Mouse (Mus musculus) induced T-regulatory cell, adult 2 months (primary cell): ENCODE measurements around the gene Ier3.
A peak's percentile ranks its signal among the peaks of the same experiment; 100 is the strongest.

Experiments used
- DNase-seq: peaks from one replicate; pipeline ENCODE4 v3.0.0-alpha.2; 2012; ENCODE audit warnings: low read depth

Ier3 gene

DNA sequence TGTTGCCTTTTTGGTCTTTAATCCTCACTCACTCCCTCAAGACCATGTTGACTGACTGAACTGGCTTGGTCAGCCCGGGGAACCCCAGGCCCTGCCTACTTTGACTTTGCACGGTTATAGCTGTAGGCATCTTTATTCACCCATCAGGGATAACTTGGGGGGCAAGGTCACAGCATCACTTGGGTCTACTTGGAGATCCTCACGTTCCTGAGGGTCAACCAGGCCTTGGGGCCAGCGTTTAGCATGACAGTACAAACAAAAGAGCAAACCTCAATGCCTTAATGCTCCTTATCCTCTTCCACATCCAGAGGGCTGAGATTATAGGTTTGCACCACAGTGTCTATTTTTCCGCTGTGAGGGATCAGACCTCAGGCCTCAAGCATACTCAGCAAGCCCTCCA, 9.2 kb upstream of the Ier3 start:
- no peak for DNase-seq

DNA sequence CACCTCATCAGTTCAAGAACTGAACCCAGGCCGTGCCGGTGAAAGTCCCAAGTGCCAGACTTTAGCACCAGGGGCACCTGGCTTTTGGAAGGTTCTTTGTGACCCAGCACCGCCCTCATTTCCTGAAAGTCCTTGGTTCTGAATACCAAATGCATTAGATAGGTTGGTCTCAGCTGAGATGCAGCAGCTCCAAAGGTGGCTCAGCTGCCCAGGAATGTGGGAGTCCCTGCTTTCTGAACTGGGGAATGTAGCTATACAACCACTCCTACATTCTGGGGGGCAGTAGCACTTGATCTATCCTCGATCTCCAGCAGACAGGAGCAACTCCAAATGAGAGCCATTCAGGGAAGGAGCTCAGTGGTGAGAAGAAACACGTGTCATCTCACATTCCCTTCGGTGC, 8.7 kb upstream of the Ier3 start:
- DNase-seq, result no peak

DNA sequence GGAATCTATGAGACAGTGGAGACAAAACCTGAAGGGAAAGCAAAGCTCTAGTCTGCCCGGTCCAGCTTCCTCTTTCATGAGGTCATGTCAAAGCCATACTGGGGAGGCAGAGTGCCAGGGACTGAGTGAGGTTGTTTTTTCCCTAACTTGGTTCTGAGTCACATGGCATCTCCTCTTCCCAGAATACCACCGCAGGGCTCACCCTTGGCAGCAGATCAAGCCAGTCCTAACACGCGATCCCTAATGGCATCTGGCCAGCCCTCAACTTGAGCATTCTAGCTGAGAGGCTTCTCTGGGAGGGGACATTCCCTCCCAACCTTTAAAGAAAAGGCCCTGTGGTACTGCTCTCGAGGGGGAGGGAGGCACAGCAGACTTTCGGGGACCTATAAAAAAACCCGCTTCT, 8.2 kb upstream of the Ier3 start:
- no peak for DNase-seq

DNA sequence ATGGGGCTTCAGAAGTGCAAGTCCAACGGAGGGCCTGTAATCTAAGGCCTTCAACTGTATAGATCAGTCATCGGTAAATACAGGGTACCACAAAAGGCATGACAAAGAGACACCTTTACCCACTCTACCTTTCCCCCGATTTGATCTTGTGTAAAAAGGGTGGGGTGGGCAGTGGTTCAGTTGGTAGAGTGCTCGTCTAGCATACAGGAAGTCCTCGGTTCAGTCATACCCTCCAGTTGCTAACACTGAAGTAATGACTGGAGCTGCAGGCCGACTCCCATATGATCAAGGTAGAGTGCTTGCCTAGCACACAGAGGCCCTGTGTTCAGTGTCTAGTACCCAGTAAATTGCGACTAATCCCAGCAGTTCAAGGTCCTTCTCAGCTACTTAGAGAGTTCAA, 7.8 kb upstream of the Ier3 start:
- peak; percentile 57 for DNase-seq

DNA sequence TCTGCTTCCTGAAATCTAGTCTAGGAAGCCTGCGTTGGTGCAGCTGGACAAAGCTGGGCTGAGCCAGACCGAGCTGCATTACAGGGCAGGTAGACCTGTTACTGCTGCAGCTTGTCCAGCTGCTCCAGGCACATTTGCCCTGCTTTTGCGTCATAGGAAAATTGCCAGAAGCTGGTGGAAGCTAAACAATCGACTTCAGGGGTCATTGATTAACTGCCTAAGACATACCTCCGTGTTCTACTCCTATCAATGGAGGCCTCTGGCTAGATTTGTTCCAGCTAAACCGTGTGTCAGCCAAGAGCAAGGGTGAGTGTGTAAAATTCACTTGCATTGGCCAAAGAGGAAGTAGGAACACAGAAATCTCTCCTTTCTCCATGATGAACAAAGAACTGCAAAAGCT, 6.8 kb upstream of the Ier3 start:
- no peak for DNase-seq

DNA sequence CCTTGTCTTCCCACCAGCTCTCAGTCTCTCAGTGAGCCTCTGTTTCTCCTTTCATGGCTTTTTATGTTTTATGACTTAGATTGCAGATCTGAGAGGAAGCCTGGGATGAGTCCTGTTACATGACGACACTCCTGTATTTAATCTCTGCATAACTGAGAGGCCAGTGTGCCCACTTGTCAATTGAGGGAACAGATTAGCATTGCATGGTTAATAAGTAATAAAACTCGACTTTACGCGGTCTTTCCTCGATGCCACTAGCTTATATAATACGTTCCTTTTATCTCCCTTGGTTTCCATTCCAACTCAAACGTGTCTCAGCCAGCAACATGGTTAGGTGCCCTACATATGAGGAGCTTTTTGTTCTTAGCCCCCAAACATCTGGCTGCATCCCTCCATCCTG, 5.6 kb upstream of the Ier3 start:
- DNase-seq, result no peak

DNA sequence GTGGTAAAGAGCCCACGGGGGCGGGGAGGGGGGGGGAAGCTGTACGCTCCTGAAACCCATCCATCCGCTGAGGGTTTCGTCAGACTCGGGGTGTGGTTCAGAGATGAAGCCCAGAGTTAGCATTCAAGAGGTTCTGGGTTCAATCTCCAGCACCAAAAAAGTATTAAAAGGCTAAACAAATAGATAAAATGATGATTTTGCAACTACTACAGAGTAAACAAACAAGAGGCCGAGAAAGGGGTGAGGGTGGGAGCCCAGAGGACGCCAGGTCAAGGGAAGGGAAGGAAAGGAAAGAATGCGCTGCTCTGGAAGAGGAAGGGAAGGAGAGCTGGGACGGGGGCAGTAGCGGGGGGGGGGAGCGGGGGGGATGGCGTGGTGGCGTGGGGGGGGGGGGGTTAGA, 4.8 kb upstream of the Ier3 start:
- no peak for DNase-seq

DNA sequence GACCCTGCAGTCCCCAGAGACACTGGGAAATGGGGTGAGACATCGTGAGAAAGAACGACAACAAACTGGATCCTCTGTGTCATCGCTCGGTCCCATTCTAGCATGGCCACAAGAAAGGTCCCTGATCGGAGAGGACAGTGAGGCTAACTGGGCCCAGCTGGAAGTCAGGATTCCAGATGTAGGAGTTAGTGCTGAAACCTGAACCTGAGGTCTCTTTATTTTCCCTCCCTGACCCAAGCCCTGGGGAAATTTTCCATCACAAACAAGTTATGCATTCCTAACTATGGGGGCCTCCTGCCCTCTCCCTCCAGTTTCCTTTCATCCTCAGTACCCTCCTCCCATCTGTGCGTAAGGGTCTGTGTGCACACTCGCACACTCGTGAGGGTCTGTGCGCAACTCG, 4.3 kb upstream of the Ier3 start:
- DNase-seq, result no peak

DNA sequence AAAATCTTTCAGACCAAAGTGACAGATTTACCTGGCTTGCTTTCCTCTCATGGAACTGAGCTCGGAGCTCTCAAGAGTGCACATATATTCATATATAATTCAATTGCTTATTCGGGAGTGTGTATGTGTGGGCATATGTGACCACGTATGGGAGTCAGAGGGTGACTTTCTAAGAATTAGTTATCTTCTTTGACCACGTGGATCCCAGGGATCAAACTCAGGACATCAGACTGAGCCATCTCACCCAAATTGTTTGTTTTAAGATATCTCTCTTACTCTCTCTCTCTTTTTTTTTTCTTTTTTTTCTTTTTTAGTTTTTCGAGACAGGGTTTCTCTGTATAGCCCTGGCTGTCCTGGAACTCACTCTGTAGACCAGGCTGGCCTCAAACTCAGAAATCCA, 1.4 kb upstream of the Ier3 start:
- peak; percentile 19 for DNase-seq

DNA sequence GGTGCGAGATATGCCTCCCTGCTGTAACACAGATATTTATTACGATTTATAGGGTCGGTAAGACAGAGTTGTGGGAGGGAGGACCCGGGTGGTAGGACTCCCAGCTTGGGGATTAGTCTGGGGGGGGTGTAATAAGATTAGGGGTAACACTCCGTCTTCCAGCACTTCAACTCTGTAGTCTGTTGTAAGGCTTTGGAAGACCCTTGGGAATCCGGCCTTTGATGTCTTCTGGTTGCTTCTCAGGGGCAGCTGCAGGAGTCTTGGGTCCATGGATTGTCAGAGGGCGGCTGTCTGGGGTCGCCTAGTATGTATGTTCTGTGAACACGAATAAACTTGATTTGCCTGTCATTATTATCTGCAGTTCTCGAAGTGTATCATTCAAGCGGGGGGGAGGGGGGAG, 1.1 kb downstream of the Ier3 start:
- DNase-seq, result no peak

DNA sequence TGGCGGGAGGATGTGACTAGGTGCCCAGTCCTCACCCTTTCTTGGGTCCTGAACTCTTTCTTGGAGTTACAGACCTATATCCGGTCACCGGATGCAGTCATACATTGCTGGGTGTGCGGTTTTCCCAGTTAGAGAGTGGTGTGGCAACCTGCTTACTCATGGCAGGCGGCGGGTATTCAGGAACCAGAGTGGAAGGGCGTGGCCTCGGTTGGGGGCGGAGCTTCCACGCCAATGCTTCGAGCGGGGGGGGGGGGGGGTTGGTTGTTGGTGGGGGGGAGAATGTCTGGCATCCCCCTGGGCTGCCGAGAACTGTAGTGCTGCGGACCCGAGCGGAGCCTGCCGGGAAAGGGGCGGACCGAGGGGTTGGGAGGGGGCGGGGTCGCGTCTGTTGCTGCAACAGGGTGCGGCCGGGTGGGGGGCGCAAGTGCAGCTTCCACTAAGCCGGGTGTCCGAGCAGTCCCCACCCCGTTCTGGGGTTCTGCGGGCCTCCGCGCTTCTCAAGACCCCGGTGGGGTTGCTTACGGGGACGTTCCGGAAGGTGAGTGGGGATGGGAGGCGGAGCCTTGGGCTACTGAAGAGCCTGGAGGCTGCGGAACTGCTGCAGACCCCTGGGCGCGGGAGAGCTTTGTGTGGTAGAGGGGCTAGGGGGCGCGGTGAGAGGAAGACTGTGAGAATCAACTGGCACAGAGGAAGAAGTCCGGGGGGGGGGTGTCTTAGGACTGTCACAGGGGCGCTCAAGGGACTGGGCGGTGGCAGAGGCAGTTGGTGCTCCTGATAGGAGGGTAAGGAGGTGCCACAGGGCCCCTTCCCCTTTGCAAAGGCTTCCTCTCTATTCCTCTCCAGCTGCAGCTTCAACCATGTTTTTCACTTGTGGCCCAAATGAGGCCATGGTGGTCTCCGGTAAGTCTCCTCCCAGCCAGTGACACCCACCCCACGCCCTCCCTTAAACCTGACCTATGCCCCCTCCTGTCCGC, 1.8 kb downstream of the Ier3 start, which contains the start of gene Flot1:
Gene Flot1 (plus strand): TSS at position 267 of the 974 bp plus-strand sequence.
- DNase-seq, result peak; percentile 89

DNA sequence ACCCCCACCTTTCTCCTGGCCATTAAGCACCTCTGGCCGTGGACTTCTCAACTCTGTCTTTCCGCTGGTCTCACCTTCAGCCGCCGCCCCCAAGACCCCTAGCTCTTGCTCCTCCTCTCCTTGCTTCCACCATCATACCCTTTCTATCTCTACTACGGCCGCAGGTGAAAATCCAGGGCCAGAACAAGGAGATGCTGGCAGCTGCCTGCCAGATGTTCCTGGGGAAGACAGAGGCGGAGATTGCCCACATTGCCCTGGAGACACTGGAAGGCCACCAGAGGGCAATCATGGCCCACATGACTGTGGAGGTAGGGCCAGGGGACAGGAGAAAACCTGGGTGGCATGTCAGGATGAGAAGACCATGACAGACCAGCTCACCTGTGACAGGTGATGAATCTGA, 2.9 kb downstream of the Ier3 start:
- peak; percentile 39 for DNase-seq

DNA sequence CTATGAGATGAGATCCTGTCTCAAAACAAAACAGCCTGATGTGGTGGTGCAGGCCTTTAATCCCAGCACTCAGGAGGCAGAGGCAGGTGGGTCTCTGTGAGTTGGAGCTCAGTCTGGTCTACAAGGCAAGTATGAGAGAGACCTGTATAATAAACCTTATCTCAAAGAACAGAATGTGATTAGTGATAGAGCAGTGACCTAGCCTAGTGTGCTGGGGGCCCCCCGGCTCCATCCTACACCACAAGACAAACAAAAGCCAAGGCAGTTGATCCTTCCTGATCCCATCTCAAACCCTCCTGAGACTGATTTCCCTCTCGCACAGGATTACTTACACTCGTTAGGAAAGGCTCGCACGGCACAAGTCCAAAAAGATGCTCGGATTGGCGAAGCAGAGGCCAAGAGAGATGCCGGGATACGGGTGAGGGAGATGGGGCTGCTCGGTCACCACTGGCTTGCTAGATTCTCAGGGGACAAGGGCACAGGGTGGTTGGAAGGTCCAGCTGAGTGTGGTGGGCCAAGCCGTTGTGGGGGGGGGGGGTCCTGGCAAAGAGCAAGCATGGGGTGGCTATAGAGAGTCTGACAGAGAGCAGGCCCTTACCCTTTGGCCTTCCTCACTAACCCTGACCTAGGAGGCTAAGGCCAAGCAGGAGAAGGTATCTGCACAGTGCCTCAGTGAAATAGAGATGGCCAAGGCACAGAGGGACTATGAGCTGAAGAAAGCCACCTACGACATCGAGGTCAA, 3.8 kb downstream of the Ier3 start:
- no peak for DNase-seq

DNA sequence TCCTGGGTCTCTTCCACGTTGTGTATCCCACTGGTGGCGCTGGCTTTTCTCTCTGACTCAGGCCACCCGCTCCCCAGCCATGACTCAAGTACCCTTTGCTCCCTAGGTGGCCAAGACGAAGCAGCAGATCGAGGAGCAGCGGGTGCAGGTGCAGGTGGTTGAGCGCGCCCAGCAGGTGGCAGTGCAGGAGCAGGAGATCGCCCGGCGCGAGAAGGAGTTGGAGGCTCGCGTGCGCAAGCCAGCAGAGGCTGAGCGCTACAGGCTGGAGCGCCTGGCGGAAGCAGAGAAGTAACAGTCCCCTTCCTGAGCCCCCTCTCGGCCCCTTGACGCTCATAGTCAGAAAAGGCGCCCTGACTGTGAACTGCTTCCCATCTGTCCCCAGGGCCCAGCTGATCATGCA, 8.3 kb downstream of the Ier3 start:
- DNase-seq, result peak; percentile 92

DNA sequence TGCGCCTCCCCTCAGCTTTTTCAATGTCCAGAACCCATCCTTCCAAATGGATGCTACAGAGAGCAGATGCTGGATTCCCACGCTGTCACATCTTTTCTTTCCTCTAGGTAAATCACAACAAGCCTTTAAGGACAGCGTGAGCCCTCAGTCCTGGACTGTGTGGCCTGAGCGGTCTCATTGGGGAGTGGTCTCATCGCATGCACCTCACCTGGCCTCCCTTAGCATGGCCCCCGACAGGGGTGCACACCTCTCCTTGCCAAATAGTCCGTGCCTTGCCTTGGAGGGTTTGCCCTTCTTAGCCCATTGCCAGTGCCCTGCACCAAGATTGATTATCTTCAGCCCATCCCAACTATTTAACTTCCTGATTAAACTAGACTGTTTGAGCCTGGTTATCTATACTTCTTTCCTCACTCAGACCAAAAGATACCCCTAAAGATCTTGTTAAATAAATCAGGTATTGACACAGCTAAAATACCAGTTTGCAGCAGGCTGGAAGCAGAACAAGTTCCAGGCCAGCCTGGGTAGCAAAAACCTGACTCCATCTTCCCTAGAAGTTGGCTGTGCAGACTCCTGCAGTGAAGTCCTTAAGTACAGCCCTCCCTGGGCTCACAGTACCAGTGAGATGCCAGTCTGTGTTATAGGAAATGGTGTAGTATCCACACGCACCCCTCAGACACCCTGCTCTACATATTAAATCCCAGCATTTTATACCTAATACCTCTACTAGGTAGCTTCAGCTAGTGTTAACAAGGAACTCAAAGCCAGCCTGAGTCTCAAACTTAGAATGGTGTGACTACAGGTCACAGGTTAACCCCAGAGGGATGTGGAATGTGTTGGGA, 11.1 kb downstream of the Ier3 start:
- no peak for DNase-seq

DNA sequence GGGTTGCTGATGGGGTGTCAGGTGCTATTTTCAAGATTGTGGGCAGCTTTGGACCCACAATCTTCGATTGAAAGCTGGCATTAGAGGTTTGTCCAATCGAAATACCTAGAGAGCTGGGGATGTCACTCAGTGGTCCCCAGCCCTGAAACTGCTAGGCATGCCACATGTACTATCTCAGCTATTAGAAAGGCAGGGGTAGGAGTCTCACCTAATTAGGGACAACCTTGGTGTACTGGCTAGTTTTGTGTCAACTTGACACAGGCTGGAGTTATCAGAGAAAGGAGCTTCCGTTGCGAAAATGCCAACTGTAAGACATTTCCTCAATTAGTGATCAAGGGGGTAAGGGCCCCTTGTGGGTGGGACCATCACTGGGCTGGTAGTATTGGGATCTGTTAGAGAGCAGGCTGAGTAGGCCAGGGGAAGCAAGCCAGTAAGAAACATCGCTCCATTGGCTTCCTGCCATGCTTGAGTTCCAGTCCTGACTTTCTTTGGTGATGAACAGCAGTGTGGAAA, 11.8 kb downstream of the Ier3 start:
- no peak for DNase-seq

DNA sequence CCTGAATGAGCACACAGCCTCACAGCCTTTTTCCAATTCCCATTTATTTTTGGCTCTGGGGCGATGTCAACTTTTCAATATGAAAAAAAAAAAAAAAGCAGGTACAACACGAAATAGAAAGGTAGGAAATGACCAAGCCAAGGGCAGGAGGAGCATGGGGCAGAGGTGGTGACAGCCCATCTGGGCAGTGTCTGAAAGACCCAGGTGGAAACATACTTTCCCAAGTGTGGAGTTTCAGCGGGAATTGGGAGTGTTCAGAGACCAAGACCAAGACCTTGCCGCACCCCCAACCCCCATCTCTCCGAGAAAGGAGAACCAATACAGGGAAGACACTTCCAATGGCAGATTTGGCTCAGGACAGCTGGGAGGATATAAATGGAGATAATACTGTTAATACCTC, 12.4 kb downstream of the Ier3 start:
- no peak for DNase-seq

DNA sequence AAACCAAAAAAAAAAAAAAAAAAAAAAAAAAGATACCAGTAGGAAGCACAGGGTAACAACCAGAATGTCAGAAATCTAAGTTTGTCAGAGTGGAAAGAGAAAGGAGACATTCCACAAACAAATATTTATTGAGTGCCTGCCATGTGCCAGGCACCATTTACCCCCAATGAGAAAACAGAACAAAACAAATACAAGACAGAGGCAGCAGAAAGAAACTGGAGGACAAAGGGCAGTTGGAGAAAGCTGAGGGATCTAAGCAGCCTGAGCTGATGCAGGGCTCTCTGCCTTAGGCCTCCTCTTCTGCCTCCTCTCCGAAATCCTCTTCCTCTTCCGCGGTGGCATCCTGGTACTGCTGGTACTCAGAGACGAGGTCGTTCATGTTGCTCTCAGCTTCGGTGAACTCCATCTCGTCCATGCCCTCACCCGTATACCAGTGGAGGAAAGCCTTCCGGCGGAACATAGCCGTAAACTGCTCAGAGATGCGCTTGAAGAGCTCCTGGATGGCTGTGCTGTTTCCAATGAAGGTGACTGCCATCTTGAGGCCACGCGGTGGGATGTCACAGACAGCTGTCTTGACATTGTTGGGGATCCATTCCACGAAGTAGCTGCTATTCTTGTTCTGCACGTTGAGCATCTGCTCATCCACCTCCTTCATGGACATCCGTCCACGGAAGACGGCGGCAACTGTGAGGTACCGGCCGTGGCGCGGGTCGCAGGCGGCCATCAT, 13.4 kb downstream of the Ier3 start:
- no peak for DNase-seq

DNA sequence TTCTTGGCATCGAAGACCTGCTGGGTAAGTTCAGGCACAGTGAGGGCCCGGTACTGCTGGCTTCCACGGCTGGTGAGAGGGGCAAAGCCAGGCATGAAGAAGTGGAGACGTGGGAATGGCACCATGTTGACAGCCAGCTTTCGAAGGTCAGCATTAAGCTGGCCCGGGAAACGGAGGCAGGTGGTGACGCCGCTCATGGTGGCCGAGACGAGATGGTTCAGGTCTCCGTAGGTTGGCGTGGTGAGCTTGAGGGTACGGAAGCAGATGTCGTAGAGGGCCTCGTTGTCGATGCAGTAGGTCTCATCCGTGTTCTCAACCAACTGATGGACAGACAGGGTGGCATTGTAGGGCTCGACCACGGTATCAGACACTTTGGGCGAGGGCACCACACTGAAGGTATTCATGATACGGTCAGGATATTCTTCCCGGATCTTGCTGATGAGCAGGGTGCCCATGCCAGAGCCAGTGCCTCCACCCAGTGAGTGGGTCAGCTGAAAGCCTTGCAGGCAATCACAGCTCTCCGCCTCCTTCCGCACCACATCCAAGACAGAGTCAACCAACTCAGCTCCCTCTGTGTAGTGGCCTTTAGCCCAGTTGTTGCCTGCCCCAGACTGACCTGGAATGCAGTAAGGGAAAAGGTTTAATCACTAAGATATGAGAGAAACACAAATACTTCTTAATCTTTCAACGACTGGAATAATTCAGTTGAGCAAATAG, 14.1 kb downstream of the Ier3 start:
- DNase-seq, result no peak

DNA sequence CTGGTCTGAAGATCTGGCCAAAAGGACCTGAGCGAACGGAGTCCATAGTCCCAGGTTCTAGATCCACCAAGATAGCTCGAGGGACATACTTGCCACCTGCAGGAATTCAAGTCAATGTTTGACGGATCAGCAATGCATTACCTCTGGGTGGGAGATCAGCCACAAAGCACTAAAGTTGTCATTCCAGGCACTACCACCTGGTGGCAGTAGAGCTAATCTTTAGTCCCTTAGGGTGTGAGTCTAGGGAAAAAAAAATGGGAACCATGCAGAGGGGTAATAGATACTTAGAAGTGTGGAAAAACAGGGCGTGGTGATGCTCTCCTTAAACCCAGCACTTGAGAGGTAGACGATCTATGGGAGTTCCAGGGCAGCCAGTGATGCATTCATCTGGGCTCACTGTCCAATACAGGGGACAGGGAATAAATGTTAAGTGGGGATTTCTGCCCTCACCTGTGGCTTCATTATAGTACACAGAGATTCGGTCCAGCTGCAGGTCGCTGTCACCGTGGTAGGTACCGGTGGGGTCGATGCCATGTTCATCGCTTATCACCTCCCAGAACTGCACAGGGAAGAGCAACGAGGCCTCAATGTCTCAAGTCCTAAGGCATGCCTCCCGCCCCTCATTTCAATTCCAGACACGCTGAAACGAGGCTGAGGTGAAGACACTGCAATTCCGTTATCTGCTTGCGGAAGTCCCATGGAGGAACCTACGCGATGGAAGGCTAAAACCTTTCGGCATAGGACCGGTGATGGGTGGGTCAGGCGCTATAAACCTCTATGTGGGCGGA, 14.9 kb downstream of the Ier3 start:
- DNase-seq, result peak; percentile 95
